Mouse (Mus musculus): ENCODE measurements around the gene Arhgef33. TPM values are rescaled to one million over a fixed set of nuclear protein-coding genes. Genes with fewer than 3 reads are reported as not detected.

Gene Arhgef33
- polyA plus RNA-seq, 1 experiment = not detected

DNA sequence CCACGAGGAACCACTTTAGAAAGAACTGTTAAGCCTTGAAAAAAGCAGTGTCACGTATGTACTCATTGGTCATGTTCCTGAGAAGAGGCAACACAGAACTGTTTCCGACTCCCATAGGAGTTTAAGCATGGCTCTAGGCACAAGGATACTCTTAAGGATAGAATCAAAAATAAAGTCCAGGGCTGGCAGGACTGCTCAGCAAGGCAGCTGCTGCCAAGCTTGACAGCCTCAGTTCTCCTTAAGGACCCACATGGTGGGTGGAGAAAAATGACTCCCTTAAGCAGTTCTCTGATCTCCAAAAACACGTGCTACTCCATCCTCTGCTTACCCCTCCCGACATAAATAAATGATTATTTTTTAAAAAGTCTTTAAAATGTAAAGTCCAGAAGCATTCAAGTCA lies 128.5 kb downstream of the Arhgef33 start:
- no peak overlapping the region for H3K27ac ChIP-seq (ENCODE audit: insufficient read depth, low read length)

DNA sequence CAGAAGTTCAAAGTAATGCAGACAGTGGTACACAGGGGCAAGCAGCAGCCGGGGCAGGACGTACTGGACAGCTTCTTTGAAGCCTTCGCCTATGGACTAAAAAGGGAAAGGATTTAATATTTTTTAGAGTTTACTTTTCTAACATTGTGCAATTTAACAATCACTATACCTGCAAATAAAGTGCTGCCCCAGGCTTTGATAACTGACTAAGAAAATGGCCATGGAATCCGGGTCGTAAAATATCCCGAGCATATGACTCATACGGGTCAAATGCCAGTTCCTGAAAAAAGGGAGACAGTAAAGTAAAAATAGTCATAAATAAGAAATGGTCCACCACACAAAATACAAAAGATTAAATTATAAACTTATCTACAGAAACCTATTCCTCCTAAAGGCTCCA lies 138.2 kb downstream of the Arhgef33 start:
- Histone ChIP-seq H3K9me3 (replicated peaks; ENCODE audit: control insufficient read depth, insufficient read depth, low read length, poor library complexity, severe bottlenecking) (no peaks in the 10 kb centered on the region), H3K27ac (ENCODE audit: insufficient read depth, low read length) (no peak overlapping the region), H3K9ac (ENCODE audit: low read depth, poor library complexity, severe bottlenecking) (no peak overlapping the region), H3K27me3 (ENCODE audit: control insufficient read depth, insufficient read depth, low read length, poor library complexity, severe bottlenecking) (no peaks in the 10 kb centered on the region), H3K4me1 (ENCODE audit: control insufficient read depth, insufficient read depth, low read length) (no peaks in the 10 kb centered on the region), H3K36me3 (ENCODE audit: control insufficient read depth, insufficient read depth, low read length, poor library complexity, severe bottlenecking) (peaks cover 47% of the 10 kb centered on the region), H3K4me3 (ENCODE audit: low read depth, low read length) (no peak overlapping the region)
- no peak for TF ChIP-seq EP300 (IDR thresholded peaks at IDR 0.05; ENCODE audit: insufficient read depth, low read depth, low read length)
- TF ChIP-seq POLR2A (IDR thresholded peaks at IDR 0.05; ENCODE audit: insufficient read depth, low read length) = no peak

More for the DNA sequence above, 128.5 kb downstream of the Arhgef33 start:
- Histone ChIP-seq H3K4me1 (ENCODE audit: control insufficient read depth, insufficient read depth, low read length) (no peaks in the 10 kb centered on the region), H3K36me3 (ENCODE audit: control insufficient read depth, insufficient read depth, low read length, poor library complexity, severe bottlenecking) (peaks cover 21% of the 10 kb centered on the region), H3K9me3 (replicated peaks; ENCODE audit: control insufficient read depth, insufficient read depth, low read length, poor library complexity, severe bottlenecking) (no peaks in the 10 kb centered on the region), H3K4me3 (ENCODE audit: low read depth, low read length) (no peak overlapping the region), H3K27me3 (ENCODE audit: control insufficient read depth, insufficient read depth, low read length, poor library complexity, severe bottlenecking) (no peaks in the 10 kb centered on the region), H3K9ac (ENCODE audit: low read depth, poor library complexity, severe bottlenecking) (no peak overlapping the region)
- TF ChIP-seq POLR2A (IDR thresholded peaks at IDR 0.05; ENCODE audit: insufficient read depth, low read length) (no peak), CTCF (IDR thresholded peaks at IDR 0.05; ENCODE audit: low read depth, low read length) (no peak), EP300 (IDR thresholded peaks at IDR 0.05; ENCODE audit: insufficient read depth, low read depth, low read length) (no peak)

DNA sequence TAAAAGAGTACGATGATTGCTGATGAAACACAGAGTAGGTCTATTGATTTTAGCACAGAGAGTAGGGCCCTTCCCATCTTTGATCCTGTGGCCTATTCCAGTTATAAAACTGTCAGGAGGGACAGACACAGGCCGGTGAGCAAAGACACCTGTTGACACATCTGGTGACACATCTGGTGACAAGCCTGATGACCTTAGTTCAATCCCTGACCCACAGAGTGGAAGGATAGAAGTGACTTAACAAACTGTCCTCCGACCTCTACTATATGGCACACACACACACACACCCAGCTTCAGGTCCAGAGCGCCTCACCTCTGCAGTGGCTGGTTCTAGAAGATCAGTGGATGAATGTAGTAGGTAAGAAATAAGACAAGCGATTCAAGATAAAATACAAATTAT lies 139.3 kb downstream of the Arhgef33 start:
- Histone ChIP-seq H3K27me3 (ENCODE audit: control insufficient read depth, insufficient read depth, low read length, poor library complexity, severe bottlenecking) (no peaks in the 10 kb centered on the region), H3K9me3 (replicated peaks; ENCODE audit: control insufficient read depth, insufficient read depth, low read length, poor library complexity, severe bottlenecking) (no peaks in the 10 kb centered on the region), H3K9ac (ENCODE audit: low read depth, poor library complexity, severe bottlenecking) (no peak overlapping the region), H3K27ac (ENCODE audit: insufficient read depth, low read length) (no peak overlapping the region), H3K4me3 (ENCODE audit: low read depth, low read length) (no peak overlapping the region), H3K36me3 (ENCODE audit: control insufficient read depth, insufficient read depth, low read length, poor library complexity, severe bottlenecking) (peaks cover 47% of the 10 kb centered on the region), H3K4me1 (ENCODE audit: control insufficient read depth, insufficient read depth, low read length) (no peaks in the 10 kb centered on the region)
- no peak for TF ChIP-seq EP300 (IDR thresholded peaks at IDR 0.05; ENCODE audit: insufficient read depth, low read depth, low read length)
- no peak for TF ChIP-seq POLR2A (IDR thresholded peaks at IDR 0.05; ENCODE audit: insufficient read depth, low read length)
- no peak for TF ChIP-seq CTCF (IDR thresholded peaks at IDR 0.05; ENCODE audit: low read depth, low read length)

Other genes with a start within 250 kb of the Arhgef33 start
- 73.4 and 77.4 TPM in 2 replicates for gene Hnrnpll, start 245.1 kb upstream of the Arhgef33 start, polyA plus RNA-seq (2011; ENCODE audit: insufficient read depth, insufficient read length, low read depth, missing spikeins)
- 15.1 and 17.5 TPM in 2 replicates for gene Galm, start 179.9 kb upstream of the Arhgef33 start, polyA plus RNA-seq (2011; ENCODE audit: insufficient read depth, insufficient read length, low read depth, missing spikeins)
- 328 and 372 TPM in 2 replicates for gene Srsf7, start 100.1 kb upstream of the Arhgef33 start, polyA plus RNA-seq (2011; ENCODE audit: insufficient read depth, insufficient read length, low read depth, missing spikeins)
- not detected in 2 replicates for gene Ttc39d, start 99.9 kb upstream of the Arhgef33 start, polyA plus RNA-seq (2011; ENCODE audit: insufficient read depth, insufficient read length, low read depth, missing spikeins)
- gene Gemin6, start 83.0 kb upstream of the Arhgef33 start, polyA plus RNA-seq (2011; ENCODE audit: insufficient read depth, insufficient read length, low read depth, missing spikeins) = 45.8 and 52.8 TPM in 2 replicates
- gene Morn2, start 17.2 kb upstream of the Arhgef33 start, polyA plus RNA-seq (2011; ENCODE audit: insufficient read depth, insufficient read length, low read depth, missing spikeins) = 7.5 and 8.0 TPM in 2 replicates
- 19.7 and 26.4 TPM in 2 replicates for gene Dhx57, start 16.9 kb upstream of the Arhgef33 start, polyA plus RNA-seq (2011; ENCODE audit: insufficient read depth, insufficient read length, low read depth, missing spikeins)
- gene Gm10190, start 66.1 kb downstream of the Arhgef33 start, polyA plus RNA-seq (2011; ENCODE audit: insufficient read depth, insufficient read length, low read depth, missing spikeins) = not detected in 2 replicates
- gene Sos1, start 173.0 kb downstream of the Arhgef33 start, polyA plus RNA-seq (2011; ENCODE audit: insufficient read depth, insufficient read length, low read depth, missing spikeins) = 40.3 and 43.1 TPM in 2 replicates

All from ES-Bruce4 (cell line).